ENCODE assay signal across 8 mouse cellular contexts in the genomic region with DNA sequence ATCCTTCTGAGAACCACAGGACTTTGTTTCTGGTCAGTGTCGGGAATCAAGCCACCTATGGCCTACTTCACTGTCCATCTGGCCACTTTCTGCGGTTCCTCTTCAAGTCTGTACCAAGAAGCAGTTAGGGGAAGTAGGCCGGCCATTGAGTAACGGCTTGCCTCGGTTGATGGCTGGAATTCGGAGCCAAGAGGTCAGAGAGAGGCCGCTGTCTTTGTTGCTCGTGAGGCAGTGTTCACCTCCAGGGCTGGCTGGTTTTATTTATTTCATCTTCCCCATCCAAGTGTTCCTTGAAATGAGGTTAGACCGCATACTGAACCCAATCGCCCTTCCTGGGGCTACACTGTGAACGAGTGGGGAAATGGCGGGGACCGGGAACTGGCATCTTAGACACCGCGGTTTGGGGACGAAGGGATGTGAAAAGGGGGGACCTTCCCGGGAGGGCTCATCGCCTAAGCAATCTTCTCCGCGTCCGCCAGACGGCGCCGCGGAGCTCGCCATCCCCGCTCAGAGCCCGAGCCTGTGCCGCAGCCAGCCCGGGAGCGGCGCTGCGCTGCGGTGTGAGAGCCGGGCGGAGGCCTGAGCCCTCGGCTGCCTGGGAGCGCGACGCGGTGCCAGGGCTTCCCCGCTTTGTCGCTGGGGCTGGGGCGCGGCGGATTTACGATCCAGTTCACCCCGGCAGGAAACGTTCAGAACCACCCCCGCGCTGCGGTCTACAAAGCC. TPM values are rescaled to one million over a fixed set of nuclear protein-coding genes. Genes with fewer than 3 reads are reported as not detected.
DNase-seq lines count a peak whose midpoint lies in the region; ATAC-seq and TF ChIP-seq lines count a peak whose summit lies in the region.

B4galnt1 (plus strand) TSS at position 595 of the 723 bp plus-strand sequence.

- no peak within 1 kb of the TSS for H3K27ac ChIP-seq in forebrain, embryonic 11.5 days (ENCODE audit: low read depth, low read length)
- H3K27ac ChIP-seq in neural tube, embryonic 14.5 days (ENCODE audit: low read depth, low read length): peak within 1 kb of the TSS; percentile 91

- peak; percentile 66 for TF ChIP-seq CTCF in lung, adult 2 months (IDR thresholded peaks at IDR 0.05; ENCODE audit: insufficient read depth, low read length)

- peaks cover 36% of the 10 kb centered on the region for H3K27me3 ChIP-seq in forebrain, embryonic 11.5 days (ENCODE audit: control insufficient read depth, insufficient read depth, low read length)
- H3K27me3 ChIP-seq in neural tube, embryonic 14.5 days (ENCODE audit: control insufficient read depth, insufficient read depth, low read length): peaks cover 12% of the 10 kb centered on the region

- WGBS in forebrain, embryonic 11.5 days: 2% methylated on average over 48 of the region's 52 CpGs
- WGBS in lung, adult 2 months: 4% methylated on average over 52 of the region's 52 CpGs
- 2% methylated on average over 48 of the region's 52 CpGs for WGBS in neural tube, embryonic 14.5 days

- H3K4me3 ChIP-seq in forebrain, embryonic 11.5 days (ENCODE audit: low read depth, low read length): peak within 1 kb of the TSS; percentile 53
- H3K4me3 ChIP-seq in lung, adult 2 months (replicated peaks; ENCODE audit: extremely low read depth, low read depth, low read length): peak within 1 kb of the TSS; percentile 75
- peak within 1 kb of the TSS; percentile 87 for H3K4me3 ChIP-seq in neural tube, embryonic 14.5 days (ENCODE audit: low read depth, low read length)

- intact Hi-C loops in heart, postnatal 14 days (cut with DNase I): loop anchor here (2.0 to 5.0 kb wide), 2 partner anchors 37 to 64 kb away; no protein-coding TSS in a partner anchor

- ATAC-seq in forebrain, embryonic 11.5 days (replicated peaks; ENCODE audit: low FRiP score): peak; percentile 91
- peak; percentile 89 for ATAC-seq in neural tube, embryonic 14.5 days (ENCODE audit: low read depth)

- H3K4me1 ChIP-seq in forebrain, embryonic 11.5 days (replicated peaks; ENCODE audit: control insufficient read depth, insufficient read depth, low read length): peaks cover 13% of the 10 kb centered on the region; the same call in 1 of the 2 replicates
- peaks cover 3% of the 10 kb centered on the region; the same call in 1 of the 2 replicates for H3K4me1 ChIP-seq in lung, adult 2 months (ENCODE audit: control insufficient read depth, insufficient read depth, low read length)
- H3K4me1 ChIP-seq in neural tube, embryonic 14.5 days (ENCODE audit: control insufficient read depth, insufficient read depth, low read length): peaks cover 13% of the 10 kb centered on the region

- H3K36me3 ChIP-seq in forebrain, embryonic 11.5 days (ENCODE audit: control insufficient read depth, insufficient read depth, low read length): no peaks in the 10 kb centered on the region
- H3K36me3 ChIP-seq in neural tube, embryonic 14.5 days (ENCODE audit: control insufficient read depth, insufficient read depth, low read length): peaks cover 5% of the 10 kb centered on the region

- DNase-seq in ES-CJ7 (ENCODE audit: low read depth, low spot score): peak; percentile 85
- peak; percentile 70 for DNase-seq in c-Kit-positive CD71-positive TER-119-negative erythroid progenitor cells, embryonic 14.5 days (ENCODE audit: low read depth)
- DNase-seq in forebrain, embryonic 11.5 days (ENCODE audit: low spot score): peak; percentile 91
- peak; percentile 83 to 84 for DNase-seq in heart, postnatal 14 days
- peak; percentile 69 to 87 for DNase-seq in layer of hippocampus, adult 18-20 months (ENCODE audit: low spot score in 2 of 2)
- no peak for DNase-seq in lung, adult 2 months
- peak; percentile 71 to 81 for DNase-seq in thymus, adult 18-20 months

- peak; percentile 34; the same call in 1 of the 2 replicates for TF ChIP-seq POLR2A in lung, adult 2 months (IDR thresholded peaks at IDR 0.05; ENCODE audit: borderline replicate concordance, extremely low read depth, low read depth, low read length)

- H3K9ac ChIP-seq in forebrain, embryonic 11.5 days (ENCODE audit: low read length): peak within 1 kb of the TSS; percentile 68
- peak within 1 kb of the TSS; percentile 96 for H3K9ac ChIP-seq in neural tube, embryonic 14.5 days (replicated peaks; ENCODE audit: low read depth, low read length)

- peak within 1 kb of the TSS; percentile 97 for H3K4me2 ChIP-seq in forebrain, embryonic 11.5 days (ENCODE audit: low read depth, low read length, severe bottlenecking)
- peak within 1 kb of the TSS; percentile 67 for H3K4me2 ChIP-seq in neural tube, embryonic 14.5 days (ENCODE audit: low read depth, low read length)

- no peaks in the 10 kb centered on the region for H3K9me3 ChIP-seq in forebrain, embryonic 11.5 days (ENCODE audit: control insufficient read depth, low read length)
- H3K9me3 ChIP-seq in neural tube, embryonic 14.5 days (ENCODE audit: control insufficient read depth, low read length): no peaks in the 10 kb centered on the region

RNA-seq across cellular contexts. Expression of gene B4galnt1, which starts in this region (rescaled TPM):
- 7.8 and 8.4 TPM in 2 replicates for polyA plus RNA-seq in forebrain, embryonic 11.5 days (2014; fragmentation: Nextera tagmentation; extraction: Ambion mirVana)
- total RNA-seq in heart, postnatal 14 days (2021): 1 to 10 TPM; 2.9 to 3.8 TPM
- 100 to 1,000 TPM; 122 to 124 TPM for total RNA-seq in layer of hippocampus, adult 18-20 months (2021)
- 70.8 and 81.2 TPM in 2 replicates for polyA plus RNA-seq in lung, adult 2 months (2012; rRNA removed)
- polyA plus RNA-seq in neural tube, embryonic 14.5 days (2014; fragmentation: Nextera tagmentation; extraction: Ambion mirVana): 79.3 and 93.4 TPM in 2 replicates

Comparison
In these comparisons a context has a peak if more than half of its experiments do, and no peak if none do; other contexts are left out.
1. RNA of gene B4galnt1 (total RNA-seq): 122 to 124 TPM in layer of hippocampus, adult 18-20 months; 2.9 to 3.8 TPM in heart, postnatal 14 days; every median in the first group is over 10 times any median in the second.
2. Peak in every context shown above with its lines, with median percentiles within 50 percentile points of each other: H3K4me3 ChIP-seq.